Mouse (Mus musculus) MEL (cell line): ENCODE data around the gene Pvr.

Experiments
- CTCF ChIP-seq, 3 experiments: IDR thresholded peaks in 2 of 3; conservative IDR thresholded peaks in 1 of 3; 2 replicates each; pipeline ENCODE4 v1.5.1; 2011 to 2012; ENCODE audit warnings: low read length in 3 of 3, low read depth in 2 of 3, mild to moderate bottlenecking in 2 of 3, improper control_type of control experiment in 1 of 3, inconsistent platforms in 1 of 3, mixed read lengths in 1 of 3, moderate library complexity in 1 of 3; ENCODE audit not compliant: control insufficient read depth in 1 of 3, insufficient read depth in 1 of 3, poor library complexity in 1 of 3, severe bottlenecking in 1 of 3
- POLR2A ChIP-seq, 2 experiments: IDR thresholded peaks; 2 replicates each; pipeline ENCODE4 v1.6.1; 2011 to 2012; ENCODE audit warnings: low read length in 2 of 2, mild to moderate bottlenecking in 2 of 2, control low read depth in 1 of 2, improper control_type of control experiment in 1 of 2, low read depth in 1 of 2, moderate library complexity in 1 of 2; ENCODE audit not compliant: control insufficient read depth in 1 of 2, insufficient read depth in 1 of 2, poor library complexity in 1 of 2
- RAD21 ChIP-seq: IDR thresholded peaks from 2 replicates; pipeline ENCODE4 v1.6.1; 2011; ENCODE audit warnings: mild to moderate bottlenecking, low read depth, low read length, improper control_type of control experiment

DNA sequence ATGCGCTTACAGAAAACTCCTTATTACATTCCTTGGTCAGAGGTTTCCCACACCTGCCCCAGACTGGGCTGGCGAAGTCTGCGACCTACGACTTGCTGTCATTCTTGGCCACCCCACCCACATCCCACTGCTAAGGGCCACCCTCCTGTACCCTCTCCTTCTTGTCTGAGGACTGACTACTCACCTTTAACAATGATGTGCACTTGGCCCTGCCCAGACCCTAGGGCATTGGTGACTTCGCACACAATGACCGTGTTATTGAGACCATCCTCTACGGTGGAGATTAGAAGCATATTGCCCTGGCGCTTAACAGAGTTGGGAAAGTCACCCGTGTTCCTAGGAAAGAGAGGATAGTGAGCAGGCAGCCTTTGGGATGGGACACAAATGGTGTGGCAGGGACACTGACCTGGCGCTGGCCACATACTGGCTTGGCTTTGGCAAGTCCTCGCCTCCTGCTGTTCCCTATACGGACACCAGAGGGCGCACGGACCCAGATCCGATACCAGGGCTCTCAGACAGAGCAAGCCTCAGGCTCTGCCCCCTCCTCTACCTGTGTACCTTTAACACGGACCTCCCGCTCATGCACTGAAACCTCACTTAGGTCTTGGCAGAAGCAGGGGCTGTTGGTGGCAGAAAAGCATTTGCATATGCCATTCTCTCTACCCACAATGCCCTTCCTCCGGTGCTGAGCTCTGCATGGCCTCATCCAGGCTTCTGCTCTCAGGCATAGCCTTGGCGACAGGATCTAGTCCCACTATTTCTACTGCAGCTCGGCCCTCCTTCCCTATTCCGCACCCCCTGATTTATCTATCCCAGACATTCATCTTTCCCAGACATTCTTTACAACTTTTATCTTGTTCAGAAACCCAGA is 10.3 kb downstream of the Pvr start:
- TF ChIP-seq RAD21 = peak; percentile 60
- TF ChIP-seq CTCF (IDR thresholded peaks at IDR 0.05 in 2 of 3, conservative IDR thresholded peaks at IDR 0.05 in 1 of 3; ENCODE audit: control insufficient read depth in 1 of 3, insufficient read depth in 1 of 3, low read depth in 2 of 3, low read length in 3 of 3, poor library complexity in 1 of 3, severe bottlenecking in 1 of 3) = peak; percentile 80 to 97 (median 83)
- TF ChIP-seq POLR2A (IDR thresholded peaks at IDR 0.05; ENCODE audit: control insufficient read depth in 1 of 2, insufficient read depth in 1 of 2, low read depth in 1 of 2, low read length in 2 of 2, poor library complexity in 1 of 2) = no peak
